10 mouse cellular contexts compared by ENCODE assay signal in genomic region chr10:8037986-8038631, GRCm38 (mm10).
DNase-seq lines count a peak whose midpoint lies in the region; ATAC-seq and TF ChIP-seq lines count a peak whose summit lies in the region.
"Had no signal": no experiment of that assay in that cellular context is flagged by ENCODE, and none has a peak within 500 bp of the region (broad histone marks: within the 10 kb centered on the region; RNA-seq: fewer than 3 reads in every experiment).

No protein-coding gene starts in this region.

- TF ChIP-seq EP300 in heart, adult 2 months (IDR thresholded peaks at IDR 0.05; ENCODE audit: insufficient read depth, low read depth, low read length) = no peak

- H3K27ac ChIP-seq in heart, embryonic 12.5 days (ENCODE audit: poor library complexity, severe bottlenecking) = peak overlapping the region; percentile 29; the same call in 1 of the 2 replicates
- no peak overlapping the region for H3K27ac ChIP-seq in heart, adult 2 months
- peak overlapping the region; percentile 79 for H3K27ac ChIP-seq in hindbrain, embryonic 10.5 days
- H3K27ac ChIP-seq: gastrocnemius, adult 2 months; liver, embryonic 13.5 days had no signal

- intact Hi-C loops in heart, adult 2 months (cut with DNase I) = no loop called here

- no peak for TF ChIP-seq CTCF in heart, adult 2 months (IDR thresholded peaks at IDR 0.05)

- H3K27me3 ChIP-seq in heart, embryonic 12.5 days (replicated peaks) = no peaks in the 10 kb centered on the region
- no peaks in the 10 kb centered on the region for H3K27me3 ChIP-seq in heart, adult 2 months (ENCODE audit: control insufficient read depth, insufficient read depth, low read length)
- no peaks in the 10 kb centered on the region for H3K27me3 ChIP-seq in hindbrain, embryonic 10.5 days (ENCODE audit: insufficient read depth, poor library complexity, severe bottlenecking)
- H3K27me3 ChIP-seq: liver, embryonic 13.5 days had no signal

- 0 out of 2 replicates have a peak overlapping the region, but pooled peaks have one; percentile 22 for H3K9ac ChIP-seq in heart, embryonic 12.5 days
- no peak overlapping the region for H3K9ac ChIP-seq in heart, adult 2 months (ENCODE audit: low read depth, low read length)
- H3K9ac ChIP-seq: liver, embryonic 13.5 days had no signal

- H3K4me3 ChIP-seq in heart, embryonic 12.5 days = no peak overlapping the region
- no peak overlapping the region for H3K4me3 ChIP-seq in heart, adult 2 months
- H3K4me3 ChIP-seq in hindbrain, embryonic 10.5 days = no peak overlapping the region
- H3K4me3 ChIP-seq: gastrocnemius, adult 2 months; liver, embryonic 13.5 days had no signal

- no peak for ATAC-seq in heart, embryonic 12.5 days (ENCODE audit: insufficient number of reproducible peaks, low FRiP score)
- ATAC-seq in megakaryocyte-erythroid progenitor cell, adult 5-6 weeks (replicated peaks; ENCODE audit: low FRiP score, low TSS enrichment, poor library complexity, severe bottlenecking) = peak; percentile 80
- no peak for ATAC-seq in activated CD4-positive, CD25-positive, alpha-beta regulatory T cell, adult 4 months

- 20% methylated on average over 5 of the region's 5 CpGs for whole genome bisulfite sequencing in heart, embryonic 12.5 days
- WGBS in heart, adult 2 months = 49% methylated on average over 5 of the region's 5 CpGs
- WGBS in hindbrain, embryonic 10.5 days = 28% methylated on average over 5 of the region's 5 CpGs

- no peaks in the 10 kb centered on the region for H3K9me3 ChIP-seq in heart, embryonic 12.5 days (replicated peaks)
- H3K9me3 ChIP-seq in hindbrain, embryonic 10.5 days = no peaks in the 10 kb centered on the region
- H3K9me3 ChIP-seq: liver, embryonic 13.5 days had no signal

- no peaks in the 10 kb centered on the region for H3K36me3 ChIP-seq in heart, embryonic 12.5 days
- H3K36me3 ChIP-seq in heart, adult 2 months (ENCODE audit: control insufficient read depth, insufficient read depth, low read length) = no peaks in the 10 kb centered on the region
- no peaks in the 10 kb centered on the region for H3K36me3 ChIP-seq in hindbrain, embryonic 10.5 days
- H3K36me3 ChIP-seq: liver, embryonic 13.5 days had no signal

- peaks cover 38% of the 10 kb centered on the region for H3K4me1 ChIP-seq in heart, embryonic 12.5 days (replicated peaks)
- H3K4me1 ChIP-seq in heart, adult 2 months (ENCODE audit: control insufficient read depth, insufficient read depth, low read length) = no peaks in the 10 kb centered on the region
- H3K4me1 ChIP-seq in hindbrain, embryonic 10.5 days (replicated peaks) = peaks cover 46% of the 10 kb centered on the region

- no peak for TF ChIP-seq POLR2A in heart, adult 2 months (IDR thresholded peaks at IDR 0.05; ENCODE audit: insufficient read depth, low read depth, low read length)

- no peaks in the 10 kb centered on the region for H3K79me2 ChIP-seq in heart, adult 2 months (replicated peaks; ENCODE audit: control insufficient read depth, insufficient read depth, low read length)

- H3K4me2 ChIP-seq in heart, embryonic 12.5 days = peak overlapping the region; percentile 54

- DNase-seq in heart, adult 2 months = no peak
- peak; percentile 25 for DNase-seq in brain, adult 2 months (ENCODE audit: low read depth, low spot score)
- peak; percentile 55 for DNase-seq in hindbrain, embryonic 10.5 days (ENCODE audit: low spot score)
- DNase-seq in gastrocnemius, postnatal 10 days = no peak
- DNase-seq in kidney, adult 11 months = no peak
- DNase-seq: gastrocnemius, adult 2 months; liver, embryonic 13.5 days had no signal

Comparison
In these comparisons a context has a peak if more than half of its experiments do, and no peak if none do; other contexts are left out.
1. DNase-seq: peak in brain, adult 2 months (single experiment) and hindbrain, embryonic 10.5 days (single experiment); none in heart, adult 2 months (0 of 2), gastrocnemius, postnatal 10 days (single experiment) and kidney, adult 11 months (single experiment).